Mouse (Mus musculus) naive thymus-derived CD4-positive, alpha-beta T cell, adult 2 months (primary cell): ENCODE data around the gene Tmprss3.

ENCODE experiments used
- DNase-seq: peaks from one replicate; pipeline ENCODE4 v3.0.0-alpha.2; 2011; ENCODE audit warnings: low read depth

The Tmprss3 gene

GRCm38 (mm10) chr17:31198877-31199276 is at the start of gene Tmprss3:
Gene Tmprss3 (minus strand): TSS chr17:31198977.
- DNase-seq = no peak

GRCm38 (mm10) chr17:31247144-31247543 is 48.4 kb upstream of the Tmprss3 start:
- DNase-seq = no peak

GRCm38 (mm10) chr17:31245321-31245720 is 46.5 kb upstream of the Tmprss3 start:
- DNase-seq = no peak

- DNase-seq = peak; percentile 77
Observed at GRCm38 (mm10) chr17:31242764-31243163, 44.0 kb upstream of the Tmprss3 start.

GRCm38 (mm10) chr17:31241156-31241555 is 42.4 kb upstream of the Tmprss3 start:
- DNase-seq = no peak

- no peak for DNase-seq
Observed at GRCm38 (mm10) chr17:31238234-31239020, 39.6 kb upstream of the Tmprss3 start.

- no peak for DNase-seq
Observed at GRCm38 (mm10) chr17:31235915-31236314, 37.1 kb upstream of the Tmprss3 start.

- no peak for DNase-seq
Observed at GRCm38 (mm10) chr17:31232251-31233010, 33.7 kb upstream of the Tmprss3 start.

GRCm38 (mm10) chr17:31231780-31232179 is 33.0 kb upstream of the Tmprss3 start:
- DNase-seq = no peak

- no peak for DNase-seq
Observed at GRCm38 (mm10) chr17:31226931-31227330, 28.2 kb upstream of the Tmprss3 start.

GRCm38 (mm10) chr17:31226368-31226767 is 27.6 kb upstream of the Tmprss3 start:
- no peak for DNase-seq

GRCm38 (mm10) chr17:31224591-31224990 is 25.8 kb upstream of the Tmprss3 start:
- DNase-seq = peak; percentile 38

- peak; percentile 75 for DNase-seq
Observed at GRCm38 (mm10) chr17:31223835-31224234, 25.1 kb upstream of the Tmprss3 start.

- DNase-seq = peak; percentile 34
Observed at GRCm38 (mm10) chr17:31222810-31223310, 24.1 kb upstream of the Tmprss3 start.

- DNase-seq = peak; percentile 26
Observed at GRCm38 (mm10) chr17:31216068-31216955, 17.5 kb upstream of the Tmprss3 start.

- DNase-seq = no peak
Observed at GRCm38 (mm10) chr17:31211881-31212280, 13.1 kb upstream of the Tmprss3 start.

GRCm38 (mm10) chr17:31210299-31210698 is 11.5 kb upstream of the Tmprss3 start:
- peak; percentile 69 for DNase-seq

- peak; percentile 58 for DNase-seq
Observed at GRCm38 (mm10) chr17:31209376-31209930, 10.7 kb upstream of the Tmprss3 start.

- peak; percentile 37 for DNase-seq
Observed at GRCm38 (mm10) chr17:31208654-31209053, 9.9 kb upstream of the Tmprss3 start.

- DNase-seq = peak; percentile 85
Observed at GRCm38 (mm10) chr17:31207771-31208334, 9.1 kb upstream of the Tmprss3 start, which contains the start of gene Ubash3a. Gene Ubash3a (plus strand): TSS chr17:31207873.

- no peak for DNase-seq
Observed at GRCm38 (mm10) chr17:31196283-31196682, 2.5 kb downstream of the Tmprss3 start.
